Mouse (Mus musculus) stomach, embryonic 14.5 days (tissue): ENCODE measurements at regions not wholly inside any gene's neighbourhood (a gene's known extent, or its start where the extent isn't known, plus 50 kb on each side); places are given as distances from the start of the nearest gene placed in this dataset.

Source experiments
- ATAC-seq: fragments of 200-750 bp; cut with Nextera tagmentation; 2 replicates; pipeline ENCODE4 v1.8.0; 2017; ENCODE audit warnings: low read depth, moderate TSS enrichment; ENCODE audit not compliant: insufficient number of reproducible peaks, insufficient read depth, low FRiP score
- H3K27ac ChIP-seq: fragments of 300-500 bp; sonication (generic); 2 replicates; pipeline ENCODE4 v1.5.1; 2014; ENCODE audit warnings: mild to moderate bottlenecking, low read length, moderate library complexity, mixed read lengths
- H3K27me3 ChIP-seq: fragments of 300-500 bp; sonication (generic); 2 replicates; pipeline ENCODE4 v1.6.1; 2014; ENCODE audit warnings: low read length, control low read depth, mixed read lengths; ENCODE audit not compliant: control insufficient read depth, insufficient read depth
- H3K36me3 ChIP-seq: fragments of 300-500 bp; sonication (generic); 2 replicates; pipeline ENCODE4 v1.6.1; 2014; ENCODE audit warnings: mild to moderate bottlenecking, control low read depth, low read length, moderate library complexity, mixed read lengths; ENCODE audit not compliant: control insufficient read depth, insufficient read depth
- H3K4me1 ChIP-seq: fragments of 300-500 bp; sonication (generic); 2 replicates; pipeline ENCODE4 v1.6.1; 2014; ENCODE audit warnings: low read length, control low read depth, mixed read lengths; ENCODE audit not compliant: control insufficient read depth, insufficient read depth
- H3K4me2 ChIP-seq: fragments of 300-500 bp; sonication (generic); replicated peaks from 2 replicates; pipeline ENCODE4 v1.6.1; 2014; ENCODE audit warnings: low read depth, low read length, control low read depth
- H3K4me3 ChIP-seq: fragments of 300-500 bp; sonication (generic); 2 replicates; pipeline ENCODE4 v1.5.1; 2014; ENCODE audit warnings: low read depth, low read length, control low read depth
- H3K9ac ChIP-seq: fragments of 300-500 bp; sonication (generic); replicated peaks from 2 replicates; pipeline ENCODE4 v1.6.1; 2014; ENCODE audit warnings: low read depth, mild to moderate bottlenecking, control low read depth, low read length, moderate library complexity, mixed read lengths
- H3K9me3 ChIP-seq: fragments of 300-500 bp; sonication (generic); 2 replicates; pipeline ENCODE4 v1.6.1; 2016; ENCODE audit warnings: low read depth, low read length, control low read depth; ENCODE audit not compliant: control insufficient read depth
- WGBS: fragments of 180-500 bp; shearing (Covaris S2); extraction: QIAGEN DNeasy Blood & Tissue Kit; methylation state at CpG from one replicate; pipeline ENCODE4 v1.1.7; 2014; 5-methylcytosine and 5-hydroxymethylcytosine counted together

DNA sequence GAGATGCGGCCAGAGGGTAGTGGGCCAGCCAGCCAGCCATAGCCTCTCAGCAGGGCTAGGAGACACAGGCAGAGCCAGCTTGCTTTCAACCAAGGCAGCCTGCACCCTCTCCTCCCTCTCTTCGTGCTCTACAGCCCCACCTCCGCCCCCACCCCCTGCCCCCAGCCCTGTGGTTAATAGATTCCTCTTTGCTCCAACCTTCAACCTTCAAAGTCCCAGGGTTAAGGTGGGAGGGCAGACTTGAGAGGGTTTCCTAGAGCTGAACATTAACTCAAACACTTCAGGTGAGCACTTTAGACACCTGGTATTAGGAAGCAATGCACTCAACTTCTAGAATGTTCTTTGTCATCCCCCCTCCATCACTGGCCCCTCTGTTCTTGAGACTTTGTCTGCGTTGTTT lies 128.5 kb upstream of the Adamts18 start:
- ATAC-seq, result no peak
- Histone ChIP-seq H3K9me3 (peaks cover 7% of the 10 kb centered on the region; the same call in 1 of the 2 replicates), H3K27ac (no peak overlapping the region), H3K4me1 (peaks cover 7% of the 10 kb centered on the region; the same call in 1 of the 2 replicates), H3K4me3 (no peak overlapping the region), H3K27me3 (no peaks in the 10 kb centered on the region), H3K4me2 (no peak overlapping the region), H3K9ac (no peak overlapping the region), H3K36me3 (no peaks in the 10 kb centered on the region)
- WGBS, result 15% methylated on average over 4 of the region's 4 CpGs

DNA sequence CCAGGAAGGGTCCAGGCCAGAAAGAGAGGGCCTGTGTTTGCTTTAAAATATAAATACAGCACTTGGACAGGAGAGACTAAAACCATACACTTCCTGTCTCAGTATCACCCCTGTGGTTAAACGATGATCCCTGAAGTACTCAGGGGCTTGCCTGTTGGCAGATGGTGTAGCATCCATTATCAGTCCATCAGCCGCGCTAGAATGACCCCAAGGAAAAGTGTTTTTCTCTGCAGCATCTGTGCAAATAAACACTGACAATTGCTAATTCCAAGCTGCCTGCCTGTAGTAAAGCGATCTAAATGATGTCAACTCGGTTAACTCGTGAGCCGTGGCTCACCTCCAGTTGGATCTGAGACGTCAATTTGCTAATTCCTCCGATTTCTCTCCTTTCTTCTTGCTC lies 130.4 kb upstream of the Adamts18 start:
- 23% methylated on average over 9 of the region's 9 CpGs for WGBS
- no peak overlapping the region for H3K27ac ChIP-seq
- no peak overlapping the region for H3K9ac ChIP-seq
- no peak overlapping the region for H3K4me3 ChIP-seq
- no peaks in the 10 kb centered on the region for H3K36me3 ChIP-seq
- H3K9me3 ChIP-seq, result peaks cover 7% of the 10 kb centered on the region; the same call in 1 of the 2 replicates
- H3K4me1 ChIP-seq, result peaks cover 7% of the 10 kb centered on the region; the same call in 1 of the 2 replicates
- peaks cover 5% of the 10 kb centered on the region; the same call in 1 of the 2 replicates for H3K27me3 ChIP-seq
- H3K4me2 ChIP-seq, result no peak overlapping the region
- ATAC-seq, result no peak

DNA sequence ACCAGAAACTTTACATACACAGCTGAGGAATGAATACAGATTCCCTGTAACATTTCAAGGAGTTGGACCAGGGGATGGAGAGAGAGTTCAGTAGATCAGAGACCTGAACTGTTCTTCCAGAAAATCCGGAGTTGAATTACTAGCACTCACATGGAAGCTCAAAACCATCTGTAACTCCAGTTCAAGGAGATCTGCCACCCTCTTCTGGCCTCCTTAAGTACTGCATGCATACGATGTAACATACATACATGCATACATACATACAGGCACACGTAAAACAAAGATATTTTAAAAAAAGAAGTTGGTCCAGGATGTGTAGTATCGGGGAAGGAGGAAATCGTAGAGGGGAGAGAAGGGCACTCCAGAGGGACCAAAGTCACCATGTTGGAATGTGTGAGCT lies 131.3 kb upstream of the Adamts18 start:
- H3K9ac ChIP-seq, result no peak overlapping the region
- H3K4me1 ChIP-seq, result peaks cover 7% of the 10 kb centered on the region; the same call in 1 of the 2 replicates
- H3K9me3 ChIP-seq, result peaks cover 7% of the 10 kb centered on the region; the same call in 1 of the 2 replicates
- 94% methylated on average over 5 of the region's 5 CpGs for WGBS
- no peaks in the 10 kb centered on the region for H3K36me3 ChIP-seq
- no peak overlapping the region for H3K27ac ChIP-seq
- H3K4me3 ChIP-seq, result no peak overlapping the region
- no peak for ATAC-seq
- peaks cover 5% of the 10 kb centered on the region; the same call in 1 of the 2 replicates for H3K27me3 ChIP-seq
- H3K4me2 ChIP-seq, result no peak overlapping the region

DNA sequence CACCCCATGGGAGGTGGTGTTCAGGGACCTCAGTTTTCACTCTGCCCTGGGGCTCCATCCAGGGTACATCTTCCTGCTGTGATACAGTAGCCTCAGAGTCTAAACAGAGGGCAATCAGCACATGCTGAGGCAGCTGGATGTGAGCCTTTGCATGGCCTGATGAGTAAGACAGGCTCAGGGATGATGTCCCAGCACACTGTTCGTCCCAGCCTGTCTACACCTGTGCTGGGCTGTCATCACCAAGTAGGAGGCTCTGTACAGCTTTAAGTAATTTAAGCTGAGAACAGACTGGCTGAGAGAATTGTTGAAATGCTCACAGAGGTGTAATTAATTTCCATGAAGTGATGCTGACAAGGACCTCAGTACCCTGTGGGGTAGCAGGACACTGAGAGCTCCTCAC lies 132.8 kb upstream of the Adamts18 start:
- Histone ChIP-seq H3K9me3 (peaks cover 7% of the 10 kb centered on the region; the same call in 1 of the 2 replicates), H3K27me3 (peaks cover 5% of the 10 kb centered on the region; the same call in 1 of the 2 replicates), H3K4me3 (no peak overlapping the region), H3K27ac (no peak overlapping the region), H3K4me1 (peaks cover 7% of the 10 kb centered on the region; the same call in 1 of the 2 replicates), H3K4me2 (no peak overlapping the region), H3K36me3 (no peaks in the 10 kb centered on the region), H3K9ac (no peak overlapping the region)
- WGBS, result 40% methylated on average over 1 of the region's 1 CpGs
- ATAC-seq, result no peak

GRCm38 (mm10) chr8:113984845-113985244 lies 136.3 kb upstream of the Adamts18 start:
- ATAC-seq, result no peak; the same call in 1 of the 2 replicates

GRCm38 (mm10) chr8:113985471-113985870 lies 136.9 kb upstream of the Adamts18 start:
- Histone ChIP-seq H3K27me3 (peaks cover 5% of the 10 kb centered on the region; the same call in 1 of the 2 replicates), H3K27ac (no peak overlapping the region), H3K4me2 (no peak overlapping the region), H3K36me3 (no peaks in the 10 kb centered on the region), H3K9me3 (no peaks in the 10 kb centered on the region), H3K4me3 (no peak overlapping the region), H3K9ac (no peak overlapping the region), H3K4me1 (no peaks in the 10 kb centered on the region)
- WGBS, result 49% methylated on average over 11 of the region's 11 CpGs
- no peak for ATAC-seq

More at GRCm38 (mm10) chr8:113984845-113985244, 136.3 kb upstream of the Adamts18 start:
- H3K27me3 ChIP-seq, result peaks cover 5% of the 10 kb centered on the region; the same call in 1 of the 2 replicates
- no peak overlapping the region for H3K9ac ChIP-seq
- H3K9me3 ChIP-seq, result peaks cover 5% of the 10 kb centered on the region; the same call in 1 of the 2 replicates
- H3K4me3 ChIP-seq, result no peak overlapping the region
- H3K36me3 ChIP-seq, result no peaks in the 10 kb centered on the region
- WGBS, result 6% methylated on average over 10 of the region's 10 CpGs
- H3K4me1 ChIP-seq, result no peaks in the 10 kb centered on the region
- H3K27ac ChIP-seq, result no peak overlapping the region
- H3K4me2 ChIP-seq, result no peak overlapping the region

DNA sequence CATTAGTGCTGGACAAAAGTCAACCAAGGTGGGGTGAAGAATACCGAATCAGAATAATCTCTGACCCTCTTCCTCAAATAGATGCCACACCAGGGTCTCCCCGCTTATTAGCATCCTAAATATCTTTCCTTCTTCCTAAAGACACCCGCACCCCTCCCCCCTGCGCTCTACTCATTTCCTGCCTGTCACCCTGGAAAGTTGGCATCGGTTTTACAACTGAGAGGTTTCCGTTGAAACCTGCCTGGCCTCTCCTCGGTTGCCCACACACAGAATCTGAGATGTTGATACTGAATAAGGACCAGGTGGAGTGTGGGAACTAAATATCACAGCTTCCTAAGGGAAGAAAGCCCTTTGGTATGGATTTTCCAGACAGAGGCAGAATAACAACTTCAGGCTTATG lies 137.4 kb upstream of the Adamts18 start:
- Histone ChIP-seq H3K27ac (no peak overlapping the region), H3K27me3 (peaks cover 5% of the 10 kb centered on the region; the same call in 1 of the 2 replicates), H3K4me2 (no peak overlapping the region), H3K4me1 (no peaks in the 10 kb centered on the region), H3K9me3 (no peaks in the 10 kb centered on the region), H3K36me3 (no peaks in the 10 kb centered on the region), H3K4me3 (no peak overlapping the region), H3K9ac (no peak overlapping the region)
- ATAC-seq, result no peak
- 62% methylated on average over 7 of the region's 7 CpGs for WGBS

DNA sequence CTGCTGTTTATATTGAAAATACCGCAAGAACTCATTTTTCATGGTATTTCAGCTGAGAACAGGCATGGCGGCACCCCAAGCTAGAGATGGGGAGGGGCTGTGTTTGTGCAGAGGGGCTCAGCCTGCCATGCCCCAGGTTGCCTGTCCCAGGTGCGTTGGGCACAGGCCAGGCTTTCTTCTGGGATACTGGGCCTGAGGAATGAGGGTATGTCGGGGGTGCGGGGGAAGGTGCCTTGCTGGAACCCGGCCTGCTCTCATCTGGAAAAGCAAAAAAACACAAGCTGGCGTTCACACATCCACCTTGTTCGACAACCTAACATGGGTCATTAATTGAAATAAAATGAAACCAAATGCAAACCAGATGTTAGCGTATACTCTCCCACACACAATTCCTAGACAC lies 142.2 kb upstream of the Adamts18 start:
- Histone ChIP-seq H3K4me1 (no peaks in the 10 kb centered on the region), H3K36me3 (no peaks in the 10 kb centered on the region), H3K9me3 (no peaks in the 10 kb centered on the region), H3K4me2 (no peak overlapping the region), H3K9ac (no peak overlapping the region), H3K4me3 (no peak overlapping the region), H3K27me3 (no peaks in the 10 kb centered on the region), H3K27ac (no peak overlapping the region)
- ATAC-seq, result no peak
- WGBS, result 72% methylated on average over 9 of the region's 9 CpGs

DNA sequence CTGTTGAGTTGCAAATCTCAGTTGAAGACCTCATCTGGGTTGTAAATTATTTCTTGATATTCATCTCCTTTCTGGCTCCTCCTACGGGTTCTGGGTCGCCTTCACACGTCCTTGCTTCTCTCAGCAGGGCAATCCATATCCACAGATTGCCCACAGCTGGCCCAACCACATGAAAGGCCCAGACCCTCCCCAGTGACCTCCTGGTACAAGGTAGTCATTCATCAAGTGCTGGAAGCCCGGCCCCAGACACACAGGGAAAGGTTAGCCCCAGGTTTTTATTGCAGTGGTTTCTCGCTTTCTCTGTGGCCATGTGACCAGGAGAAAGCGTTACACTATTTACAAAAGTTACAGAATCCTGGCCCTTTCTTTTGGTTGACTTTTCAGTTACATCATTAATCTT lies 134.5 kb upstream of the Nudt7 start:
- ATAC-seq, result no peak
- no peaks in the 10 kb centered on the region for H3K27me3 ChIP-seq
- H3K4me1 ChIP-seq, result no peaks in the 10 kb centered on the region
- no peak overlapping the region for H3K9ac ChIP-seq
- no peak overlapping the region for H3K4me2 ChIP-seq
- WGBS, result 12% methylated on average over 6 of the region's 6 CpGs
- no peaks in the 10 kb centered on the region for H3K9me3 ChIP-seq
- no peaks in the 10 kb centered on the region for H3K36me3 ChIP-seq
- H3K27ac ChIP-seq, result no peak overlapping the region
- no peak overlapping the region for H3K4me3 ChIP-seq
